Mouse (Mus musculus): ENCODE results near the gene Gal3st4. TPM values are rescaled to one million over a fixed set of nuclear protein-coding genes. Genes with fewer than 3 reads are reported as not detected.
"Not testable (repeated sequence)": the region's sequence is repeated elsewhere in the genome, so short reads cannot be mapped to it uniquely, and the experiment has no call there.

The Gal3st4 gene
- total RNA-seq, 4 experiments from 2014 or later, result 0.17 to 0.38 TPM; not detected in 2

DNA sequence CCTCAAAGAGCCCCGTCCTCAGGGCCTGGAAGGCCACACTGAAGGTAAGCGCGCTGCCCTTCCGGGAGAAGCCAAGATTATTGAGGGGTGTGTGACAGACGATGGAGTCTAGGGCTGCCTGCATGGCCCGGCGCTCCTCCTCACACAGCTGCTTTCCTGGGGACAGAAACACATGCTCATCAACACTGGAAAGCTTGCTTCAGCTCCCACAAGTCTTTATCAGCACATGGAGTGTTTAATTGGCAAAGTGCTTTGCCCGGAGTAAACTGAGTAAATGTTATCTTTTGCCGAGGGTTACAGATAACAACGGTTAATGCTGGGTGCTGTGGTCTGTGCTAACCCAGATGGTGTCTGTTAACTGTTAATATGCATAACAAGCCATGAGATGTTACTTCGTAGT, 11.8 kb downstream of the Gal3st4 start:
- DNase-seq, result no peak

DNA sequence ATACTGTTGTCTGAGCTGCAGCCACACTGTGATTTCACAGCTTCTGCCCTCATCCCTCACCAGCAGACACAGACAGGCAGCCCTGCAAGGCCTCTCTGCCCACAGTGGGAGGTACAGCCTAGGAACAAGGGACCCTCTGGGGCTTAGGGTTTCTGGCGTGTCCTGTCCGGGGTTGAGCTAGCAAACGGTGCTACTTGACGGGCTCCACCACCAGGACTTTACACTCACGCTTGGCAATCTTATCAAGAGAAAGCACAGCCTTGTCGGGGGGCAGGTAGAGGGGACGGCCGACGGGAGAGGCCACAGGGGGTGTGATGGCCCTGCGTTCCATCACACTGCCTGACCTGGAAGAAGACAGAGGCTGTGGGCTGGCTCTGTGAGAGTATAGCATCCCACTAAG, 12.6 kb downstream of the Gal3st4 start:
- no peak for DNase-seq

DNA sequence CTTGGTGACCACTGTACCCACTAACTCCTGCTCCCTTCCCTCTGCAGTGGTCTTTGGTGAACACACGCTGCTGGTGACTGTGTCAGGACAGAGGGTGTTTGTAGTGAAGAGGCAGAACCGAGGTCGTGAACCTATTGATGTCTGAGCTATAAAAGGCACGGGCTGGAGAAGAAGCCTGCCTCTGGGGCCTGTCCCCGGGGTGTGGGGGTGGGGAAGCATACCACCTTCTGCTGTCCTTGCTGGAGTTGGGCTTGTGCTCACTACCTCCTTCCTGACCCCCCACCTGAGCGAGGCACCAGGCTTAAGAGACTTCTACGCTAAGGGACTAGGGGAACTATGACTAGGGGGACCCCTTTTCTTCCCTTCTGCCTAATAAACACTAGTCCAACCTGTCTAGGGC, 13.6 kb downstream of the Gal3st4 start:
- DNase-seq, result no peak

DNA sequence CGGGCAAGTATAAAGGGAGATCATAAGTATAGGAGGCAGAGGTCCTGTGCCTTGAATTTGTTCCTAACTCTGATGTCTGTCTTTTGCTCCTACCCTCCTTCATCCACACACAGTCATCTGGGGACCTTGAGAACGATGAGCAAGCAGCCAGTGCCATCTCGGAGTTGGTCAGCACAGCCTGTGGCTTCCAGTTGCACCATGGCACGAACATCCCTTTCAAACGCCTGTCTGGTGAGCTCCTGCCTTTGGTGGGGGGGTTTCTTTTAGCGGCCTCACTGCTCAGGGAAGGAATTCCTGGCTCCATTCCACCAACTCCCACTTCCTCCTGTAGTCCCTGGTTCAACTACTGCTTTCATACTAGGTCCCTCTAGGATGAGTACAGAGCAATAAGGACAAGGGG, 14.1 kb downstream of the Gal3st4 start:
- peak; percentile 55 for DNase-seq

DNA sequence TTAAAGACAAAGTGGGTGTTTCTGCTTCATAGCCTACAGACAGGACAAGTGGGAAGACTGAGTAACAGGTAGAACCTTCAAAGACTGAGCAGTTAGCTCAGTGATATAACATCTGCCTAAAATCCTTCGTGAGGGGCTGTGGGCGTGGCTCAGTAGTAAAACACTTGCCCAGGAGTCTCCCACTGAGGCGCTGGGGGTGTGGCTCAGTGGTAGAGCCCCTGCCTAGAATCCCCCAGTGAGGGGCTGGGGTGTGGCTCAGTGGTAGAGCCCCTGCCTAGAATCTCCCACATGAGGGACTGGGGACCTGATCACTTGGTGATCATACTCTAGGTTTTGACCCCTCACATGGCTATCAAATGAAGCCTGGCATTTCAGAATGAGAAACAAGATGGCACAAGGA, 14.6 kb downstream of the Gal3st4 start:
- no peak for DNase-seq

DNA sequence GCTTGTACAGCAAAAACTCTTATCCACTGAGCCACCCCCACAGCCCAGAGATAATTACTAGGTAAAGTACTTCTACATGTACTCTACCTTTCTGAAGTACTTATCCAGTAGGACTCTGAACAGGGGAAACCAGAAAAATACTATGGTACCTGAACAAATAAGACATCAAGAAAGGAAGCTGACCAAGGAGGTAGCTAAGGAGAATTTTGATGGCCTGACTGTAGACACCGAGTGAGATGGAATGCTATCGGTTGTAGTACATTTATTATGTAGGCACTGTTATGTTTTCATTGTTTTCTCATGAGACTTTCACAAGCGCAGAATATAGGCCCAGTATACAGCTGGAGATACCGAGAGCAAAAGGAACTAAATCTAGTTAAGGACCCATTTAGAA, 15.1 kb downstream of the Gal3st4 start:
- DNase-seq, result no peak

DNA sequence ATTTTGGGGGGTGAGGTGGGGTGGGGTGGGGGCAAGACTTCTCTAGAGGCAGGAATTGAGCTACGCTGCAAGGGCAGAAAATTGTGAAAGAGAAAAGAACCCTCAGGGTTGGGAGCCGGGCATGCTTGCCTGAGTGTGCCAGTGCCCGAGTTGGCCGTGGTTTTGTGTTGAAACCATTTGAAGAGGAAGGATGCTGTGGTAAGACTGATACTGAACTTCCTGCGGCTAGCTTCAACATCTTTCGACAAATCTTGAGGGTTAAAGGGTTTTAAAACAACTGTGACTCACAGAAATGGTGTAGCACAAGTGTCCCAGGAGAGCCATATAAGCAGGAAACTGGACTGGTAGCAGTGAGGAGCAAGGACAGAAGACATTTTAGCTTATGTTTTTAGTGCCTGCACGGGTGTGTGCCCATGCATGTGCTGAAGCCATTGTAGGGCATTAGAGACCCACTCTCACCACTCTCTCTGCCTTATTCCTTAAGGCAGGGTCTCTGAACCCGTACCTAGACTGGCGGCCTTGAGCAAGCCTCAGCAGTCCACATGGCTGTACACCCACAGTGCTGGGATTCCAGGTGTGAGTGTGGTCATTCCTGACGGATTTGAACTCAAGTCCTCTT, 15.6 kb downstream of the Gal3st4 start:
- no peak for DNase-seq

DNA sequence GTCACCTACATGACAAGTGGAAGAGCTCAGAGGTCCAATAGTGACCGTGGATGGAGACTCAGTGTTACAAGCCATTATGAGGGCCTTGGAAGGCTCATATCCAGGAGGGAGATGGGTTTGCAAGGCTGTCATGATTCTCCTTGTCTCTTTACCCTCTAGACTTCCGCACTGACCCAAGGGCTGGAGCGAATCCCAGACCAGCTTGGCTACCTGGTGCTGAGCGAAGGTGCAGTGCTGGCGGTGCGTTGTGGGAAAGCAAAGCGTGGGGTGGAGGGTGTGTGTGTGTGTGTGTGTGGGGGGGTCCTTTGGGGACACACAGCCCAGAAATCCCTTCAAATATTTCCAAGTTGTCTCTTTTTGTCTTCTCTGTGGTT, 16.6 kb downstream of the Gal3st4 start:
- no peak for DNase-seq

DNA sequence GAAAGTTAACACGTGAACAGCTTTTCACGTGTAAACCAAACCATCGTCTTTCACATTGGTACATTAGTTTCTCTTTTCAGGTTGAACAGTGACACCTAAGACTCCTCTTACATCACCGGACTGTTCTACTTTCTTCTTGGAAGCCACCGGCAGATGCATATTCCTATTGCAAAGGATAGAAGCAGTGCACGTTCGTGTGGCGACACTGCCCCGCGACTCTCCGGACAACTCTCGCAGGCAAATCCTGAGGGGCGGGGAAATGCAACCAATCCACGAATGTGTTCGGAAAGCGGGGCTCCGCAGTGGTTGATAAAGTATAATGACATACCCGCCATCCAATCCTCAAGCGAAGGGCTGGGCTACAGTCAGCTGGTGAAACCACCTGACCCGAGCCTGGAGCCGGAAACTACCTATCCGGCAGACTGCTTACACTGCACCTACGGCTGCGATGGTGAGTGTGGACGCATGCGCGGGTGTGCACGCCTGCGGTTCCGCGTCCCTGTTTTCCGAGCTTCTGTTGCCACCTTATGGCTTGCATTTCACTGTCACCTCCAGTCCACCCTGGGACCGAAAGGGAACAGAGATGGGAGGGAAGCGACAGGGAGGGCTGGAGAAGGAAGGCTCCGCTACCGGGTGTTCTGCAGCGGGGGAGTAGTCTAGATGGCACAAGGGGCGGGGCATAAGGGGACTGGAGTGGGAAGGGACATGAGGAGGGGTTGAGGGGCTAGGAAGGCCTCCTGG, 17.1 kb downstream of the Gal3st4 start, which contains the start of gene Lamtor4:
Gene Lamtor4, plus strand, starts transcription at position 130 of the 741 bp plus-strand sequence.
- DNase-seq, result peak; percentile 96

DNA sequence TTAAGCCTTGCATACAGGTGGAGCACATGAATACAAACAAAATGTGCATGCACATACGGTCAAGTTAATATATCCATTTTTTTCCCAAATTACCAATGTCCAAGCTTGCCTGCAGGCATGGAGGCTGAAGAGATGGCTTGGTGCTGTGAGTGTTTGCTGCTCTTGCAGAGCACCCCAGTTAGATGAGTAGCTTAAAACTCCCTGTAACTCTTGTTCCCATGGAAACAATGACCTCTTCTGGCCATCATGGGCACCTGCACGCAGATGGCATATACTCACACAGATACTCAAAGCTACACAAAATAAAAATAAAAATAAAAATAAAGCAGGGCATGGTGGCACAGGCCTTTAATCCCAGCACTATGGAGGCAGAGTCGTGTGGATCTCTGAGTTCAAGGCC, 19.6 kb downstream of the Gal3st4 start:
- DNase-seq, result no peak

DNA sequence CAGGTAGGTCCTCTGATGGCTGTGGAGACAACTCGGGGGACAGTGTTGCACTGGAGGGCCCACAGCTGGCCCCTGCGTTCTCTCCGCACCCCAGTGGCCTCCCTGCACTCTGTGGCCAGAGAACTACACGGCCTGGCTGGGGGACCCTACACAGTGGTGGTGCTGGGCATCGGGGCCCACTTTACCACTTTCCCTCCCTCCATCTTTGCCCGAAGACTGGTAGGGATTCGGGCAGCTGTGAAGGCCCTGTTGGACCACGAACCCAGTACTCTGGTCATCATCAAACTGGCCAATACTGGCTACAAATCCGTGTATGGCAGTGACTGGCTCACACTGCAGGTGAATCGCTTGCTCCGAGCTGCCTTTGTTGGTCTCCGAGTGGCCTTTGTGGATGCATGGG, 21.5 kb downstream of the Gal3st4 start:
- DNase-seq, result no peak

DNA sequence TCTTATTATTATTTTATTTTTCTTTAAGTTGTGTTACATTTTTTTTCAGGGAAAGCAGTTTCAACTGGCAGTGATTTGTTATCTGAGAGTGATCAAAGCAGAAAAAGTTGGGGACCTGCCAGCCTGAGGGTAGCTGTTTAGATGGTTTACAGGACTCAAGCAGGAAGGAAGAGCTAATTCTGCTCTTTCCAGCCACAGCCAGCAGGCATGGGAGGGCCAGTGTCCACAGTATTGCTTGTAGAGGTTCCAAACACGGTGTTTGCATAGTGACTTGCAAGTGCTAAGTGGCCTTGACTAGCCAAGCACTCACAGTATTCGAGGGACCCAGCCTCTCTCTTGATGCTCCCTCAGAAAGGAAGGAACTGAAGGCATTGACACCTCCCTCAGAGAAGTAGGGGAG, 31.1 kb downstream of the Gal3st4 start:
- no peak for DNase-seq

DNA sequence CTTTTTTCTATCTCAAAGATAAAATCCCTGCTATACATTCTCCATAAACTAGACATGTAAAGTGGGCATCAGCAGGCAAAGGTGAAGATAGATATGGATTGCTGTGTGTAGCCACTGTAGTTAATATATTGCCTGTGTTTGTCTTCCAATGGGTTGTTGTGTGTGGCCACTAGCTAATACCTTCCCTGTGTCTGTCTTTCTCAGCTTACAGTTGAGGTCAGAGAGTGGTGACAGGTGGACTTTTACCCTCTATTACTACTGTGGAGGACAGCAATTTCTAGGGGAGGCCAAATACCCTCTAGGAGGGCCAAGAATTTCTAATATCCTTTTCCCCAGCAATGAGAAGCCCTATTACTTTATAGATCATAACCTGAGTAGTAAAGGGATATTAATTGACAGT, 38.4 kb downstream of the Gal3st4 start:
- no peak for DNase-seq

DNA sequence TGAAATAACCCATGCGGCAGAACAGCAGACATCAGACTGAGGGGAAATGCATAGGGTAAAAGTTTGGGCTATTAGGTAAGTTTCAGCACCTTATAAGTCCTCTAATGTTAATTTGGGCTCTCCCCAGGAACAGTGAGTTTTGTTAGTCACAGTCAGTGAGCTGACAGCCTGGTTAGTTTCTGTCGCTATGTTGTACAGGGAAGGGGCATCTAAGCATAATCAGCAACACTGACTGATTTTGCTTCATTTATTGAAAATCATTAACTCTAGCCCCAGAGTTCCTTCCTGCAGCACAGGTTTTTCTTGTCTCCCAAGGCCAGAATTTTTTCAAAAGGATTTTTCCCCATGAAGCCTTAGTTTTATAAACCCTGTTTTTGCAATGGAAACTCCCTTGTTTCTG, 38.9 kb downstream of the Gal3st4 start:
- no peak for DNase-seq

DNA sequence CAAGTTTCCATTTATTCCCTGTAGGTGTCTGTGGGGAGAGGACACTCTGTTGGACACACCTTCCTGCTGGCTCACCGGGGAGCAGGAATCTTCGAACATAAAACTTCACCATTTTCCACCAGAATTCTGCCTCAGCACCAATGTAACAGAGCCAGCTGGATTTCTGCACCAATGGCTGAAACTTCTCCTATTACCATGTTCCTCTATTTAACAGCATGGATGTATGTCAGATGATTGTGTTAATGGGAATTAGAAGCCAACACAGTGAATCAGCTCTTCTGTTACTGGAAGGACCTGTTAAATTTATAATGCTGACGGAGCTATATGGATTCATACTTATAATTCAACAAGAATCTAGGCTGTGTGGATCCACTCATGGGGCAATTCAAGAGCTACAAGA, 43.1 kb downstream of the Gal3st4 start:
- DNase-seq, result no peak

DNA sequence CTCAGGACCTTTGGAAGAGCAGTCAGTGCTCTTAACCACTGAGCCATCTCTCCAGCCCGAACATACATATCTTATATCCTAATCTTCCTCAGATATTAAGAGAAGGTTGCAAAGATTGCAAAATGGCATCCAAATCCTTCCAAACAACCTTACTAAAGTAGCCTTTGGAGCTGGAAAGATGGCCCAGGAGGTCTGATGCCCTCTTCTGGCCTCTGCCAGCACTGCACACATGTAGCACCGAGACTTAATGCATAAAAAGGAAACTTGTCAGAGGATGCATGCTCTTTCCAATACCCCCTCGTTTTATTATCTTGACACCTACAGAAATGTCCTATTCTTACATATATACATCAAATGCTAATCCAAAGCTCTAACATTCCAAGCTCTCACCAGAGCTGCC, 44.6 kb downstream of the Gal3st4 start:
- DNase-seq, result no peak

DNA sequence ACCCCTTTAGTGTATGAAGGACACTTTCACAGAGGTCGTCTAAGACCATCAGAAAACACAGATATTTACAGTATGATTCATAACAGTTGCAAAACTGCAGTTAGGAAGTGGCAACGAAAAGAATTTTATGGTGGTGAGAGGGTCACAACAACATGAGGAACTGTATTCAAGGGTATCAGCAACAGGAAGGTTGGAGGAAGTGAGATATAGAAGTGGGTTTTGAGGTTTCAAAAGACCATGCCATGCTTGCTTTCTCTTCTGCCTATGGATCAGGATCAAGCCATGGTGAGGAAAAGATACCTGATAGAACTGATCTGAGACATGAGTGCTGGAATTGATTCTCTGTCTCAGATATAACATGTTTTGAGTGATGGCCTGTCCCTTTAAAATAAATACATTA, 45.3 kb downstream of the Gal3st4 start:
- no peak for DNase-seq

DNA sequence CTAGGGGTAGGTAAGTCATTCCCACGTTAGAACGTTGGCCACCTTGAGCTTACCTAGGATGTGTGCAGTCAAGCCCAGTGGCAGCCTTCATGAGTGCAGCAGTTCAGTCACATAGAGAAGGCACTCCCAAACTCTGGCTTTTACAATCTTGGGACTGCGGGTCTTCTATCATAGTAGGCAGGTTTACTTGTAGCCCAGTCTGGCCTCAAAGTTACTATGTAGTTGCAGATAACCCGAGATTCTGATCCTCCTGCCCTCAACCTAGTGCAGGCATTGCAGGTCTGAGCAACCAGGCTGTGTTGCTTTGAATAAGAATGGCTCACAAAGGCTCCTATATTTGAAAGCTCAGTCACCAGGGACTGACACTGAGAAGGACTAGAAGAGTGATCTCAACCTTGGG, 46.1 kb downstream of the Gal3st4 start:
- no peak for DNase-seq

DNA sequence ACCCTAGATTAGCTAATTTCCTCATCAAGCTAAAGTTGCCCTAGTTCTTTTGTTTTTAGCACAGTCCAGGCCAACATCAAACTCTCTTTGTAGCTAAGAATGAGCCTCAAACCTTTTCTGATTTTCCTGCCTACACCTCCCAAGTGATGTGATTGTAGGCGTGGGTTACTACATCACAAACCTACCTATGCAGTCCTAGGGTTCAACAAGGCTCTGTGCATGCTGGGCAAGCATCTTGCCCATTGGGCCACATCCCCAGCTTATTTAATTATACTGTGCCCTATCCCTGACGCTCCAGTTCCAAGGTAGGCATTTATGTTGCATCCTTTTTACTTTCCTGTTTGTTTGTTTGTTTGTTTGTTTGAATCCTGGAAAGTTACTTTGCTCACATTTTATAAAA, 46.9 kb downstream of the Gal3st4 start, which contains the start of gene Nxpe5:
Gene Nxpe5, plus strand, starts transcription at position 199 of the 400 bp plus-strand sequence.
- no peak for DNase-seq

DNA sequence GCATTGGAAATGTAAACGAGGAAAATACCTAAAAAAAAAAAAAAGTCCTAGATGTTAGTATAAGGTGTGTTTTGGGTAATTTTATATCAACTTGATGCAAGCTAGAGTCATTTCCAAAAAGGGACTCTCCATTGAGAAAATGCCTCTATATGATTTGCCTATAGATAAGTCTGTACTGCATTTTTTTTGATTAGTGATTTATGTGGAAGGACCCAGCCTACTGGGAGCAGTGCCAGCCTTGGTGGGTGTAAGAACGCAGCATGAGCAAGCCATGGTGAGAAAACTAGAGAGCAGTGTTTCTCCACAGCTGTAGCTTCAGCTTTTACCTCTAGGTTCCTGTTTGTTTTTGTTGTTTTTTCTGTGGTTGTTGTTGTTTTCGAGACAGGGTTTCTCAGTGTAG, 49.4 kb downstream of the Gal3st4 start:
- no peak for DNase-seq

DNA sequence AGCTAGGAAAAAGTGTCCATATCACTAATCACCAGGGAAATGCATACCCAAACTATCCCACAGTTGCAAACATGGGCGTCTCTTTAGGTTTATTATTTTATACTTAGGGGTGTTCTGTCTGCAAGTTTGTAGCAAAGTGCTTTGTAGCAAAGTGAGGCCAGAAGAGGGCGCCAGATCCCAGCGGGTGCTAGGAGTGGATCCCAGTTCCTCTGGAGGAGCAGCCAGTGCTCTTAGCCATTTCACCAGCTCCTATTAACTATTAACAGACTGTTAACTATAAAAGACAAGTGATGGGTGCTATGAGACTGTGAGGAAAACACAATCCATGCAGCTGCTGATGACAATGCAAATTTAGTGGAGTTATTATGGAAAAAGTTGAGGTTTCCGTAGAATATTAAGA, 50.5 kb downstream of the Gal3st4 start:
- DNase-seq, result peak; percentile 76

DNA sequence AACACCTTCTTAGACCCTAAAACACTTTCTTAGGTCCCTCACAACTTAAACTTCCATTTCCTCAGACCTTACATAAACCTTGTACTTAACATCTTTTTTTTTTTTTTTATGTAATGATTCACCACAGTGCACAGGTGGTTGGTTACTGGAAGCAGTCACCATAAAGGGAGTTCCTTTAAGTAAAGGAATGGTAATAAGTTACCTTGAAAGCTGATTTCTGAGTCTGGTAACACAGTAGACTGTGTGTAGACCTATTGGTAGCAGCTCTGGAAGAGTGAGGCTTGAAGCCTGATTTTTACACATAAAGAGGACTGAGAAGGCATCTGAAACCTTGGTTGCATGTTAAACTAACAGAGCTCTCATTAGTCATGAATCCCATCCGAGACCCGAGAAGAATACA, 52.8 kb downstream of the Gal3st4 start:
- DNase-seq, result no peak

DNA sequence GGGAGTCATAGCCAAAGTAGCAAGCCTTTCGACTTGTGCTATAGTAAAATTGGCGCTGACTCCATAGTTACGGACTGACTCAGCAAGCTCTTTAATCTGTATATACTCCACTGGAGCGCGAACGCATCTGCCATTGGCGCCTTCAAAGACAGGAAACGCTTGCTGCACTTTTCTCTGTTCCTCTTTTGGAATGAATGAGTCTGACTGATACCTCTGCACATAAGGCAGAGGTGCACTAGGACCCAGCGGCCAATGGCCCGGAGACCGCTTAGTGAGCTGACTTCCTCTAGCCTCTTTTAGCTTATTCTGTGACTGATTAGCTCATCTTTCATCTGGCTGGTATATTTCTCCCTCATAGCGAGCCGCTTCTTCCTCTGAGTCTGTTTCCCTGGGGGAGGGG, 56.0 kb downstream of the Gal3st4 start:
- DNase-seq, result not testable (repeated sequence)
